Mouse (Mus musculus) heart, embryonic 14.5 days (tissue): ENCODE measurements around the gene Slc22a16. TPM values are rescaled to one million over a fixed set of nuclear protein-coding genes. Genes with fewer than 3 reads are reported as not detected.

Experiments used
- ATAC-seq: fragments of 200-750 bp; cut with Nextera tagmentation; 2 replicates; pipeline ENCODE4 v1.8.0; 2017; ENCODE audit warnings: low read depth, moderate TSS enrichment; ENCODE audit not compliant: insufficient number of reproducible peaks, insufficient read depth, low FRiP score
- H3K27ac ChIP-seq, 2 experiments: fragments of 200-500 bp in 1 of 2; fragments of 300-500 bp in 1 of 2; sonication (generic) in 1 of 2; replicated peaks in 1 of 2; 2 replicates each; pipeline ENCODE4 v1.5.1; 2012 to 2014; ENCODE audit warnings: low read depth in 2 of 2, low read length in 2 of 2, control low read depth in 1 of 2, mild to moderate bottlenecking in 1 of 2, mixed read lengths in 1 of 2; ENCODE audit not compliant: control insufficient read depth in 1 of 2, insufficient read depth in 1 of 2
- H3K27me3 ChIP-seq: fragments of 300-500 bp; sonication (generic); 2 replicates; pipeline ENCODE4 v1.6.1; 2014; ENCODE audit warnings: mild to moderate bottlenecking, low read length, control low read depth; ENCODE audit not compliant: control insufficient read depth, insufficient read depth
- H3K36me3 ChIP-seq: fragments of 300-500 bp; sonication (generic); 2 replicates; pipeline ENCODE4 v1.6.1; 2014; ENCODE audit warnings: mild to moderate bottlenecking, control low read depth, low read length, mixed read lengths; ENCODE audit not compliant: control insufficient read depth, insufficient read depth
- H3K4me1 ChIP-seq, 2 experiments: fragments of 200-500 bp in 1 of 2; fragments of 300-500 bp in 1 of 2; sonication (generic) in 1 of 2; 2 replicates each; pipeline ENCODE4 v1.6.1; 2012 to 2014; ENCODE audit warnings: low read length in 2 of 2, control low read depth in 1 of 2, mixed read lengths in 1 of 2; ENCODE audit not compliant: control insufficient read depth in 2 of 2, insufficient read depth in 2 of 2
- H3K4me2 ChIP-seq: fragments of 300-500 bp; sonication (generic); 2 replicates; pipeline ENCODE4 v1.6.1; 2014; ENCODE audit warnings: mild to moderate bottlenecking, low read length
- H3K4me3 ChIP-seq, 2 experiments: fragments of 200-500 bp in 1 of 2; fragments of 300-500 bp in 1 of 2; sonication (generic) in 1 of 2; 2 replicates each; pipeline ENCODE4 v1.5.1; 2012 to 2014; ENCODE audit warnings: low read length in 2 of 2, mild to moderate bottlenecking in 2 of 2, control low read depth in 1 of 2, low read depth in 1 of 2, moderate library complexity in 1 of 2; ENCODE audit not compliant: control insufficient read depth in 1 of 2, insufficient read depth in 1 of 2
- H3K9ac ChIP-seq: fragments of 300-500 bp; sonication (generic); 2 replicates; pipeline ENCODE4 v1.6.1; 2014; ENCODE audit warnings: mild to moderate bottlenecking, low read length
- H3K9me3 ChIP-seq: fragments of 300-500 bp; sonication (generic); 2 replicates; pipeline ENCODE4 v1.6.1; 2016; ENCODE audit warnings: low read length, control low read depth; ENCODE audit not compliant: control insufficient read depth
- WGBS: fragments of 180-500 bp; shearing (Covaris S2); extraction: QIAGEN DNeasy Blood & Tissue Kit; methylation state at CpG from one replicate; pipeline ENCODE4 v1.1.7; 2014; 5-methylcytosine and 5-hydroxymethylcytosine counted together
- polyA plus RNA-seq: library from polyadenylated mRNA; unstranded; fragments of >200 nt; fragmentation: Nextera tagmentation; extraction: Ambion mirVana; gene quantifications from 2 replicates; pipeline ENCODE4 v1.2.1, GENCODE M21; 2014

The Slc22a16 gene
- not detected in 2 replicates for polyA plus RNA-seq

DNA sequence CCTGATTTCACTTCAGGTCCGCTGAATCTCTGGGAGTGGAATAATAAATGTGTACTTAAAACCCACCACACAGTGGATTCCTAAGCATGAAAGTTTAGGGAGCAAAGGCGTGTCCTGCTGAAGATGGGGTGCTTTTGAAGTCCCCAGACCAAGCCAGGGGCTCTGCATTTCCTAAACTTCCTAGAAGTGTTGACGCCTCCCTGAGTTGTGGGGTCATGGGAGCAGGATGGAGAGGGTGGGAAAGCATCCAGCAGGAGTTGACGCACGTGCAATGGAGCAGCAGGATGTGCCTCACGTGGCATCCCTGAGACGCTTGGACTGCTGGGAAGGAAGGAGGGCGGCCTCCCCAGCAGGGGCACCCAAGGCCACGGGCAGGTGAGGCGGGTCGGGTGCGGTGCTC lies at the start of gene Slc22a16:
Gene Slc22a16 (plus strand): TSS at position 301 of the 400 bp plus-strand sequence.
- WGBS = 80% methylated on average over 12 of the region's 12 CpGs
- H3K36me3 ChIP-seq = no peaks in the 10 kb centered on the region
- ATAC-seq = no peak

DNA sequence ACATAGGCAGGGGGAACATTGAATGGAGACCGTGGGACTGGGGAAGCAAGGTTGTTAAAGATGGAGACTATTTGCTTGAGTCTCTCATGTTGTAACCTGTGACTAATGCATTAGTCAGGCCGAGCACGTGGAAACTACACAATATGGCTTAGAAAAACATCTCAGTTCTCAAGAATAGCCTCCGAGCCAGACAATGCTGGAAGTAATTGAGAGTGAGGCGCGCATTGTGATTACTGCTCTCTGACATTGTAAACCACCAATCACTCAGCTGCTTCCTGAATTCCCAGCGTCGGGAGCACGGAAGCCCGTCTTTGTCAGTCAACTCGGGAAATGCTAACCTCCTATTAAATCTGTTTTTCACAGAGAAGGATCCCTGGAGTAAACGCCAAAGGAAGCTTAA lies 48.6 kb upstream of the Slc22a16 start:
- no peaks in the 10 kb centered on the region for H3K9me3 ChIP-seq
- H3K4me1 ChIP-seq = no peaks in the 10 kb centered on the region; a peak in 1 of 4 replicates
- H3K4me2 ChIP-seq = no peak overlapping the region
- H3K27ac ChIP-seq = no peak overlapping the region
- ATAC-seq = no peak
- H3K4me3 ChIP-seq = no peak overlapping the region
- no peaks in the 10 kb centered on the region for H3K36me3 ChIP-seq
- WGBS = 45% methylated on average over 12 of the region's 12 CpGs
- no peaks in the 10 kb centered on the region for H3K27me3 ChIP-seq
- no peak overlapping the region for H3K9ac ChIP-seq

More for the DNA sequence above, at the start of gene Slc22a16:
- Histone ChIP-seq H3K27me3 (no peaks in the 10 kb centered on the region), H3K27ac (no peak within 1 kb of the TSS), H3K4me3 (no peak within 1 kb of the TSS), H3K4me1 (no peaks in the 10 kb centered on the region), H3K9me3 (no peaks in the 10 kb centered on the region), H3K9ac (no peak within 1 kb of the TSS), H3K4me2 (no peak within 1 kb of the TSS)

DNA sequence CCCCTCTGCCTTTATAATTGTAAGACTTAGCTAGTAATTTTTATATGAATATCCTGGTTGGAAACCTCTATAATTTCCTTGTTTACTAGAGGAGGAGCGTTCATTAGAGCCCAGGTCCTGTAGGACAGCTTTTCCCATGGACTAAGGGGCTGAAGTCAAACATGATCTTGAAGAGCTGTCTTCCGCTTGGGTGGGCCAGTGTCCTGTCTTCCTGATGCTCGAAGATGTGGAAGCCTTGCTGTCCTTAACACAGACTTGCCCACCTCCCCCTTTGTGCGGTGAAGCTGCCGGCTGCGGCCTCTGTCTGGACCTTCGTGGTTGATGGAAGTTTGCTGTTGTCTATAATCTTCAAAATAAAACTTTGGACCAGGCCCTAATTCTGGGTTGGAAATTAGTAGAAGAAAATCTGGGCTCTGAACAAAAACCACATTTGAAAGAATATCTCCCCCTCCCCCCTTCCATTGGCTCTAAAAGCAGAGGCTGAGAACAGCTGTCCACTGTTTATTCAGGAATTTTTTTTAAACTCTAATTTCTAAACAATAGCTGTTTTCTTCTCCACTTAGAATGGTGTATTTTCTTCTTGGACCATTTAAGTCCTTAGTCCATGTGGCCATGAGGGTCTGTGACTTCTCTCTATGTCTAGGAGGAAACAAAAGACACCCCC lies 46.7 kb upstream of the Slc22a16 start:
- Histone ChIP-seq H3K9me3 (no peaks in the 10 kb centered on the region), H3K36me3 (no peaks in the 10 kb centered on the region), H3K9ac (no peak overlapping the region), H3K27me3 (no peaks in the 10 kb centered on the region), H3K4me2 (no peak overlapping the region), H3K4me3 (no peak overlapping the region), H3K4me1 (peaks cover 0 to 3% of the 10 kb centered on the region in 2 experiments; a peak in 1 of 4 replicates), H3K27ac (no peak overlapping the region)
- 81% methylated on average over 7 of the region's 7 CpGs for WGBS
- no peak for ATAC-seq

DNA sequence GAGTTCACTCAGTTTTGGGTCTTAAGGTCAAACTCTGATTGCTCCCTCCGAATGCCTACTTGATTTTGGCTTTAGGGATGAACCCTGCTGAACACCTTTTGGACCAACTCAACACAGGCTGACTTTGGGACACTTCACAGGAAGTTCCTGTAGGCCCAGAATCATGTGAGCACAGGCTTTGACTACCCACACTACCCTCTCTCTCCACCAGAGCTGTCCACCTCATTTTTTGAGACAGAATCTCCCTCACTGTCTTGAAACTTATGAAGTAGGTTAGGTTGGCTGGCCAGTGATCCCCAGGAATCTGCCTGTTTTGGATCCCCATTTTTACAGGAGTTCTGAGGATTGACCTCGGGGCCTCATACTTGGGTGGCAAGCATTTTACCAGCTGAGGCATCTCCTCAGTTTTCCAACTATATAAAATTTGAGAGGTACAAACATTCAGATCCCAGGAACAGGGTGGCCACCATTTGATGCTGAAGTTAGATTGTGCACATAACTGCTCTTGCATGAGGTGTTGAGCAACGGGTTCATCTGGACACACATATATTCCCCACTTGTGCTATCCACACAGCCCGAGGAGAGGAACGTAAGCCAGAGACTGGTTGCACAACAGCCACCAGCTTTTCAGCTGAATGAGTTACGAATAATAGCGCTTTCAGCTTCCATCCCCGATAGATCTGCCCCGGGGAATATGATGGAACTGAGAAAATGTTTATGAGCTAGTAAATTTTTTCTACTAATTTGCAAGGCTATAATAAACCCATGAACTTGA lies 45.9 kb upstream of the Slc22a16 start:
- no peak overlapping the region for H3K4me2 ChIP-seq
- H3K9me3 ChIP-seq = no peaks in the 10 kb centered on the region
- no peak overlapping the region for H3K27ac ChIP-seq
- H3K4me1 ChIP-seq = peaks cover 0 to 3% of the 10 kb centered on the region in 2 experiments; a peak in 1 of 4 replicates
- H3K9ac ChIP-seq = no peak overlapping the region
- no peaks in the 10 kb centered on the region for H3K36me3 ChIP-seq
- H3K27me3 ChIP-seq = no peaks in the 10 kb centered on the region
- no peak overlapping the region for H3K4me3 ChIP-seq
- no peak for ATAC-seq
- 74% methylated on average over 9 of the region's 9 CpGs for WGBS

DNA sequence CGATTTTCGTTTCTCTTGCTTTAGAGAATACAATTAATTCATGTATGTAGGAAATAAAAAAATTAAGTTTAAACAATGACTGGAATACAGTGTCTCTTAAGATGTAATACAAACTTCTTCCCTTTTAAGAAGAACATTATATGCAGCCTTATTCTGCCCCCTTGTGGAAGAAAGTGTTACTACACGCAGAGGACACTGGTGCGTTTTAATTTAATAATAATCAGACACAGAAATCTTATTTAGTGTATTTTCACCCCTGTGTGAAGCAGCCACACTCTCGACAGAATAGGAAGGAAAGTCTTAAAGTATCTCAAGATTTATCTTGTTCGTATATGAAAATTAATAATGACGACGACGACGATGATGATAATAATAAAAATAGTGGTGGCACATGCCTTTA lies 45.1 kb upstream of the Slc22a16 start:
- WGBS = 31% methylated on average over 10 of the region's 10 CpGs
- H3K4me3 ChIP-seq = no peak overlapping the region
- H3K27me3 ChIP-seq = no peaks in the 10 kb centered on the region
- no peak for ATAC-seq
- H3K27ac ChIP-seq = no peak overlapping the region
- H3K36me3 ChIP-seq = no peaks in the 10 kb centered on the region
- no peak overlapping the region for H3K9ac ChIP-seq
- H3K9me3 ChIP-seq = no peaks in the 10 kb centered on the region
- no peak overlapping the region for H3K4me2 ChIP-seq
- 0 out of 4 replicates have a peak, but pooled peaks cover 0 to 3% of the 10 kb centered on the region in 2 experiments for H3K4me1 ChIP-seq

DNA sequence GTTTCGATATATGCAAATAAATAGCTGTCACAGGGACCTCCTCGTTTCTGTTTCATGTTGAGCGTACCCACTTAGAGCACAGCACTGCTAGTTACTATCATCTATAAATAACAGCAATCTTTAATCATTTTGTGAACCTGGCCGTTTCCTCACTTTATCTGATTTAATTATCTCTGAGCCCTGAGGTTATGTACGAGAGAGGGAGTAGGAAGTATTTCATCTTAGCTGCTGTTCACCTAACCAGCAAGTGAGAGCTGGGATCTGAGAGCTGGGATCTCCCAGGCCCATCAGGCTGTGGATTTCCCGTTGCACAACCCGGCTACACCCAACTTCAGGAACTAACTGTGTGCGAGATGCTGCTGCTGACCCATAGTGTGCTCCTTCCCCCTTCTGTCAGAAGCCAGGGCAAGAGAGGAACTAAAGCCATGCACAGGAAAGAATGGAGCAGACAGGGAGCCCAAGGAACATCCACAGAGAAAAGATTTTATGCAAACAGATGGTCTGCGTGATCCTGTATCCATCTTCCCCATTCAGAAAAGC lies 44.5 kb upstream of the Slc22a16 start:
- Histone ChIP-seq H3K4me1 (0 out of 4 replicates have a peak, but pooled peaks cover 0 to 3% of the 10 kb centered on the region in 2 experiments), H3K9ac (no peak overlapping the region), H3K27me3 (no peaks in the 10 kb centered on the region), H3K9me3 (no peaks in the 10 kb centered on the region), H3K4me2 (no peak overlapping the region), H3K4me3 (no peak overlapping the region), H3K27ac (no peak overlapping the region), H3K36me3 (no peaks in the 10 kb centered on the region)
- WGBS = 55% methylated on average over 9 of the region's 9 CpGs
- no peak for ATAC-seq

DNA sequence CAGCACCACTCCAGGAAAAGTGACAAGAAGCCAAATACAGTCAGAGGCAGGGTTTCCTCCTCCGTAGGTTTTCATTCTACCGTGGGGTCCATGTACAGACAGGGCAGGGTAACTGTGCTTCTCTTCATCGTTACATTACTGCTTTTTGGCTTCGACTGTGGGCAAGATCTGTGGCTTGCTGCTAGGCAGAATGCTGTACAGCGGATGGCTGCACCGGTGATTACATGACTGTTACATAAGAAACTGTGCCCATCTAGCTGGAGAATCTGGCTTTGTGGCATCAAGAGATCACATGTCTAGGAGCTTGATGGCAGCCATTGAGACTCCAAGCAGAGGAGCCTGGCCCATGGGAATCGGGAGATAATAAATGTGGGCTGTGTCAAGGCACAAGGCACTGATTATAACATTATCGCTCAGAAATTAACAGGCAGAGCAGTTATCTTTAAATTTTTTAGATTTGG lies 43.8 kb upstream of the Slc22a16 start:
- no peaks in the 10 kb centered on the region for H3K9me3 ChIP-seq
- H3K36me3 ChIP-seq = no peaks in the 10 kb centered on the region
- H3K27ac ChIP-seq = no peak overlapping the region
- 65% methylated on average over 8 of the region's 8 CpGs for WGBS
- H3K4me1 ChIP-seq = 0 out of 4 replicates have a peak, but pooled peaks cover 0 to 3% of the 10 kb centered on the region in 2 experiments
- no peaks in the 10 kb centered on the region for H3K27me3 ChIP-seq
- ATAC-seq = no peak
- no peak overlapping the region for H3K4me3 ChIP-seq
- no peak overlapping the region for H3K4me2 ChIP-seq
- no peak overlapping the region for H3K9ac ChIP-seq
